Mouse (Mus musculus) forebrain, embryonic 14.5 days (tissue): Measurements from ENCODE around the gene Rsg1. TPM values are rescaled to one million over a fixed set of nuclear protein-coding genes. Genes with fewer than 3 reads are reported as not detected.
A peak's percentile ranks its signal among the peaks of the same experiment; 100 is the strongest.

ENCODE experiments used
- ATAC-seq: fragments of 200-750 bp; cut with Nextera tagmentation; 2 replicates; pipeline ENCODE4 v1.8.0; 2017; ENCODE audit warnings: mild to moderate bottlenecking, moderate library complexity
- DNase-seq: peaks from one replicate; pipeline ENCODE4 v3.0.0-alpha.2; 2015; ENCODE audit warnings: low spot score
- H3K27ac ChIP-seq: fragments of 300-500 bp; sonication (generic); 2 replicates; pipeline ENCODE4 v1.5.1; 2014; ENCODE audit warnings: low read depth, mild to moderate bottlenecking, control low read depth, low read length, moderate library complexity
- H3K27me3 ChIP-seq: fragments of 300-500 bp; sonication (generic); replicated peaks from 2 replicates; pipeline ENCODE4 v1.6.1; 2014; ENCODE audit warnings: low read length, control low read depth, mixed read lengths; ENCODE audit not compliant: control insufficient read depth, insufficient read depth
- H3K36me3 ChIP-seq: fragments of 300-500 bp; sonication (generic); 2 replicates; pipeline ENCODE4 v1.6.1; 2014; ENCODE audit warnings: low read length, control low read depth; ENCODE audit not compliant: control insufficient read depth, insufficient read depth
- H3K4me1 ChIP-seq: fragments of 300-500 bp; sonication (generic); 2 replicates; pipeline ENCODE4 v1.6.1; 2014; ENCODE audit warnings: antibody characterized with exemption, low read length, control low read depth; ENCODE audit not compliant: control insufficient read depth, insufficient read depth
- H3K4me2 ChIP-seq: fragments of 300-500 bp; sonication (generic); 2 replicates; pipeline ENCODE4 v1.6.1; 2014; ENCODE audit warnings: mild to moderate bottlenecking, control low read depth, low read length
- H3K4me3 ChIP-seq: fragments of 300-500 bp; sonication (generic); 2 replicates; pipeline ENCODE4 v1.5.1; 2014; ENCODE audit warnings: low read depth, low read length, control low read depth
- H3K9ac ChIP-seq: fragments of 300-500 bp; sonication (generic); 2 replicates; pipeline ENCODE4 v1.6.1; 2014; ENCODE audit warnings: mild to moderate bottlenecking, low read length, control low read depth, moderate library complexity
- H3K9me3 ChIP-seq: fragments of 300-500 bp; sonication (generic); replicated peaks from 2 replicates; pipeline ENCODE4 v1.6.1; 2016; ENCODE audit warnings: low read length, control low read depth, mixed read lengths; ENCODE audit not compliant: control insufficient read depth
- WGBS: fragments of 180-500 bp; shearing (Covaris S2); extraction: QIAGEN DNeasy Blood & Tissue Kit; methylation state at CpG from one replicate; pipeline ENCODE4 v1.1.7; 2014; 5-methylcytosine and 5-hydroxymethylcytosine counted together
- polyA plus RNA-seq: library from polyadenylated mRNA; unstranded; fragments of >200 nt; fragmentation: Nextera tagmentation; extraction: Ambion mirVana; gene quantifications from 2 replicates; pipeline ENCODE4 v1.2.1, GENCODE M21; 2014

Rsg1 gene
- polyA plus RNA-seq, 1 experiment from 2014 or later = 6.7 TPM

DNA sequence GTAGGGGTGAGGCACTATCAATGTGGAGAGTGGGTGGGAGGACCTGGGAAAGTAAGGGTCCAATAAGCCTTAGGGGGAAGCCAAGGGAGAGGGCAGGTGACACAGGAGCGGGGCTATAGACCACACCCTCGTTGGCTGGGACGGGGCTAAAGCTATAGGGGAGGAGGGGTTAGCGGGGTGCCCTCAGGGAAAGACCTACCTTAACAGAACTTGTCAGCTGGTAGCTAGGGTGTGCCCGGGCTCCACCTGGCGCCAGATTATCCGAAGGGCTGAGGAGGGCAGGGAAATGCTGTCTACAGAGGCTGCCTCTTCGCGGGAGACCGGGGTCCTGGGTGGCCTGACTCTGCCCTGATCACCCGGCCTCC, 34.8 kb downstream of the Rsg1 start:
- no peak for DNase-seq
- Histone ChIP-seq H3K4me3 (no peak overlapping the region), H3K4me1 (peaks cover 25% of the 10 kb centered on the region), H3K27ac (no peak overlapping the region), H3K36me3 (no peaks in the 10 kb centered on the region), H3K27me3 (peaks cover 29% of the 10 kb centered on the region), H3K9me3 (no peaks in the 10 kb centered on the region), H3K9ac (no peak overlapping the region), H3K4me2 (no peak overlapping the region)
- WGBS = 15% methylated on average over 11 of the region's 11 CpGs
- no peak for ATAC-seq

DNA sequence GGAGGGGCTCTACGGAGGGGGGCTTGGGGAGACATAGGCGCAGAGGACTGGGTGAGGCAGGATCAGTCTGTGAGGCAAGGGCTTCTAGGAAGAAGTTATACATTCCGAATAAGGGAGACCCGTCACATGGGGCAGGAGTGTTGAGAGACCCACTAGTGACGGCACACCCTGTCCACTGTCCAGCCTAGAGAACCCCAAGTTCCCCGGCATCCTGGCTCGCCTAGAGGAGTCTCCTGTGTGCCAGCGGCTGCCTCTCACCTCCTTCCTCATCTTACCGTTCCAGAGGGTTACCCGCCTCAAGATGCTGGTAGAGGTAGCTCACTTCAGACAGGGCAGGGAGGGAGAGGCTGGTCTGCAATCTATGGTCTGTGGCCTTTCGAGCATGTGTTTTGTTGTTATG, 35.6 kb downstream of the Rsg1 start:
- no peak overlapping the region for H3K27ac ChIP-seq
- no peak overlapping the region for H3K4me2 ChIP-seq
- no peak overlapping the region for H3K4me3 ChIP-seq
- peaks cover 29% of the 10 kb centered on the region for H3K27me3 ChIP-seq
- DNase-seq = no peak
- no peak for ATAC-seq
- H3K36me3 ChIP-seq = no peaks in the 10 kb centered on the region
- peaks cover 23% of the 10 kb centered on the region for H3K4me1 ChIP-seq
- H3K9me3 ChIP-seq = no peaks in the 10 kb centered on the region
- 77% methylated on average over 11 of the region's 11 CpGs for WGBS
- no peak overlapping the region for H3K9ac ChIP-seq

DNA sequence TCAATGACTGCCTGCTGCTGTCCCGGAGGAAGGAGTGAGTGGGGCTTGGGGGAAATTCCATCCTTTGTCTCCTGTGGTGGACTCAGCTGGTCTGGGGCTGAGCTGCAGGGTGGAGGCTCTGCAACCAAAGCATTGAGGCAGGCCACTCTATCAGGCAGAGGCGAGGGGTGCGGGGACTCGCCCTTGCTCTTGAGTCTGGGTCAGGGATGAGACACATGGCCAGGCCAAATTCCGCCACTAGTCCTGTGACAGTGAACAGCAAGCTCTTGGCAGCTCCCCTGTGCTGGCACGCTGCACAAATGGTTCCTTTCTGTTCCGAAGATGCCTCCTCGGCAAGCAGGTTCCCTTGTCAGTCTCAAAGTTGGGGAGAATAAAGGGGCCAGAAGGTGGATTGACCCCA, 37.3 kb downstream of the Rsg1 start:
- H3K36me3 ChIP-seq = no peaks in the 10 kb centered on the region
- no peak overlapping the region for H3K4me2 ChIP-seq
- H3K4me3 ChIP-seq = no peak overlapping the region
- H3K9ac ChIP-seq = no peak overlapping the region
- H3K27ac ChIP-seq = no peak overlapping the region
- DNase-seq (no peak), ATAC-seq (no peak)
- H3K27me3 ChIP-seq = peaks cover 29% of the 10 kb centered on the region
- H3K9me3 ChIP-seq = no peaks in the 10 kb centered on the region
- 62% methylated on average over 8 of the region's 8 CpGs for WGBS
- peaks cover 14% of the 10 kb centered on the region for H3K4me1 ChIP-seq

DNA sequence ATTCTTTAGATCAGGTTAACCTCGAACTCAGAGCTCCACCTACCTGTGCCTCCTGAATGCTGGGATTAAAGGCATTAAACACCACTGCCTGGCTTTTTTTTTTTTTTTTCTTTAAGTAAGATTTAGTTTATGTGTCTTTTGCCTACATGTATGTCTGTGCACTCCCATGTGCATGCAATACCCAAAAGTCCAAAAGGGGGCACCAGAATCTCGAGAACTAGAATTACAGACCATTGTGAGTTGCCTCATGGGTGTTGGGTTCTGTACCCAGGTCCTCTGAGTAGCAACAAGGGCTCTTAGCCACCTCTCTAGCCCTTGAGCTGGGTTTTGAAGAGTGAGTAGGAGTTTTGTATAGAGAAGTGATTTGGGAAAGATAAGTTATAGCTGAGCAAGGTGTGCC, 38.9 kb downstream of the Rsg1 start:
- 64% methylated on average over 2 of the region's 2 CpGs for WGBS
- no peaks in the 10 kb centered on the region for H3K36me3 ChIP-seq
- no peaks in the 10 kb centered on the region for H3K9me3 ChIP-seq
- no peak overlapping the region for H3K9ac ChIP-seq
- H3K4me3 ChIP-seq = no peak overlapping the region
- no peak overlapping the region for H3K27ac ChIP-seq
- H3K4me2 ChIP-seq = no peak overlapping the region
- ATAC-seq (no peak), DNase-seq (no peak)
- peaks cover under 1% of the 10 kb centered on the region for H3K4me1 ChIP-seq
- H3K27me3 ChIP-seq = peaks cover 19% of the 10 kb centered on the region

DNA sequence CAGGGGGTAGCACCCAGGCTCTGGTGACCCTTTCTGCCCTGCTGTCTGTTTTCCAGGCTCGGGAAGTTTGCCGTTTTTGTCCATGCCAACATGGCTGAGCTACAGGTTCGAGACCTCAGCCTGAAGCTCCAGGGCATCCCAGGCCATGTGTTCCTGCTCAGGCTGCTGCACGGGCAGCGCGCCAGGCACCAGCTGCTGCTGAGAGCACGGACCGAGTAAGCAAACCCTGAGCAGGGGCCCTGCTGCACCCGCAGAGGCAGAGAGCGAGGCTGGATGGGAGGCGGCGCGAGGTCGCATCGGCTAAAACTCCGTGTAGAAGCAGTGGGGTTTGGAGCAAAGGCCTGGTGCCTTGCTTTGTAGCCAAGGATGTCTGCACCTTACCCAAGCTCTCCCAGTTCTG, 40.5 kb downstream of the Rsg1 start:
- peak; percentile 41 for DNase-seq
- 71% methylated on average over 16 of the region's 16 CpGs for WGBS
- H3K27me3 ChIP-seq = peaks cover 3% of the 10 kb centered on the region
- H3K36me3 ChIP-seq = no peaks in the 10 kb centered on the region
- ATAC-seq = no peak
- H3K4me3 ChIP-seq = no peak overlapping the region
- H3K9me3 ChIP-seq = no peaks in the 10 kb centered on the region
- H3K4me2 ChIP-seq = no peak overlapping the region
- H3K9ac ChIP-seq = no peak overlapping the region
- H3K4me1 ChIP-seq = no peaks in the 10 kb centered on the region
- H3K27ac ChIP-seq = no peak overlapping the region

DNA sequence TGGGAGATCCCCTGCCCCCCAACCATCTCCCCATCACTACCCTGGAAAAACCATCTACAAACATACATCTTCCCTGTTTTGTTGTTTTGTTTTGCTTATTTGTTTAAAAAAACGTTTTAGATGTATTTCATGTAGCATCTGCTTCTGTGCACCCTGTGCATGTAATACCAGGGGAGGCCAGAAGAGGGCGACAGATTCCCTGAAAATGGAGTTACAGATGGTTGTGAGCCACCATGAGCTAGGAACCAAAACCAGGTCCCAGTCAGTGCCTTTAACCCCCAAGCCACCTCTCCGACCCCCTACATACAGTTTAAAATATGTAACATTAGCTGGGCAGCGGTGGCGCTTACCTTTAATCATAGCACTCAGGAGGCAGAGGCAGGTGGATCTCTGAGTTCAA, 43.7 kb downstream of the Rsg1 start:
- WGBS = 71% methylated on average over 5 of the region's 5 CpGs

DNA sequence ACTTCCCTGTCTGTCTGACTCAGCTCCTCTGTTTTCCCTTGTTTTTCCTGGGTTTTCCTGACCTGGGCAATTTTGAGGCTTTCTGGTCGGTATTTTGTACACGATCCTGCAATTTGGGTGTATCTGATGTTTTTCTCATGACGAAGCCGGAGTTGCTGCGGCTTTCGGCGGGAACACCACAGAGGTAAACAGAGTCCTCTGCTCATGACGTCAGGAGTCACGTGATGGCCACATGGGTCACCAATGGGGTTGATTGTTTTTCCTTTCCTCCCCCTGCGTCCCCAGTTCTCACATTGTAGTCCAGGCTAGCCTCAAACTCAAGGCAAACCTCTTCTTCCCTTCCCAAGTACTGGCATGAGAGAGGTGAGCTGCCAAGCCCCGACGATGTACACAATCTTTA, 45.7 kb downstream of the Rsg1 start:
- Histone ChIP-seq H3K27me3 (no peaks in the 10 kb centered on the region), H3K4me1 (no peaks in the 10 kb centered on the region), H3K9me3 (no peaks in the 10 kb centered on the region), H3K4me3 (no peak overlapping the region), H3K9ac (no peak overlapping the region), H3K27ac (no peak overlapping the region), H3K36me3 (no peaks in the 10 kb centered on the region), H3K4me2 (no peak overlapping the region)
- WGBS = 79% methylated on average over 12 of the region's 12 CpGs
- DNase-seq (no peak), ATAC-seq (no peak)

More for the DNA sequence above, 43.7 kb downstream of the Rsg1 start:
- DNase-seq (no peak), ATAC-seq (no peak)
- H3K27ac ChIP-seq = no peak overlapping the region
- no peak overlapping the region for H3K4me3 ChIP-seq
- no peaks in the 10 kb centered on the region for H3K36me3 ChIP-seq
- no peaks in the 10 kb centered on the region for H3K27me3 ChIP-seq
- H3K9ac ChIP-seq = no peak overlapping the region
- H3K4me1 ChIP-seq = no peaks in the 10 kb centered on the region
- no peaks in the 10 kb centered on the region for H3K9me3 ChIP-seq
- no peak overlapping the region for H3K4me2 ChIP-seq

DNA sequence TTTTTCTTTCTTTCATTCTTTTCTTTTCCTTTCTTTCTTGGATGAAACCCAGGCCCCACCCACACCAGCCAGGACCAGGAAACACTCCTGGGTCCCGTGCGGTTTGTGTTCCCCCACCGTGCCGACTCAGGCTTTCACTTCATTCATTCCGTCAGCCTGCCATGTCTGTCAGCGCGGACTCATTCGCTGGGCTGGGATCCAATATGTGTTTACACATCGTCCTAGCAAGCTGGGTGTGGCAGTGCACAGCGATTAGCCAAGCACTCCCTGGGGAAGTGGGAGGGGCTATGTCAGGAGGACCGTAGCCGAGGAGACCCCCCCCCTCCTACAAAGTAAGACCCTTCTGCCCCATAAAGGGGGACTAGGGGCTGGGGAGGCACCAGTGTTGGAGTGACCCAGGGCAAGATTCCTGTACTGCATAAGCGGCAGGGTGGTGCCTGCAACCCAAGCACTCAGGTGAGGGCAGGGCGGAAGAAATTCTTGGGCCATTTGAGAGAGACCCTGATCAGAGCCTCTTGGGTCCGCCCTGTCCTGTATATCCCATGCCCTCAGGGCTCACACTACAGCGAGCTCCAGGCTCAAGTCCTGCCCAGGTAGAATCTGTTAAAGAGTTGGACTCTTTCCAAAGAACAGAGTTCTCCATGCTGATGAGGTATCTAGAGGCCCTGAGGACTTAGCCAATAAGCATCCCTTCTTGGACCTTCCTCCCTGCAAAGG, 46.4 kb downstream of the Rsg1 start:
- WGBS = 52% methylated on average over 16 of the region's 16 CpGs
- Histone ChIP-seq H3K9me3 (no peaks in the 10 kb centered on the region), H3K4me1 (no peaks in the 10 kb centered on the region), H3K27me3 (no peaks in the 10 kb centered on the region), H3K27ac (no peak overlapping the region), H3K4me2 (no peak overlapping the region), H3K4me3 (no peak overlapping the region), H3K36me3 (no peaks in the 10 kb centered on the region), H3K9ac (no peak overlapping the region)
- DNase-seq (peak; percentile 80), ATAC-seq (peak; percentile 76; the same call in 1 of the 2 replicates)

DNA sequence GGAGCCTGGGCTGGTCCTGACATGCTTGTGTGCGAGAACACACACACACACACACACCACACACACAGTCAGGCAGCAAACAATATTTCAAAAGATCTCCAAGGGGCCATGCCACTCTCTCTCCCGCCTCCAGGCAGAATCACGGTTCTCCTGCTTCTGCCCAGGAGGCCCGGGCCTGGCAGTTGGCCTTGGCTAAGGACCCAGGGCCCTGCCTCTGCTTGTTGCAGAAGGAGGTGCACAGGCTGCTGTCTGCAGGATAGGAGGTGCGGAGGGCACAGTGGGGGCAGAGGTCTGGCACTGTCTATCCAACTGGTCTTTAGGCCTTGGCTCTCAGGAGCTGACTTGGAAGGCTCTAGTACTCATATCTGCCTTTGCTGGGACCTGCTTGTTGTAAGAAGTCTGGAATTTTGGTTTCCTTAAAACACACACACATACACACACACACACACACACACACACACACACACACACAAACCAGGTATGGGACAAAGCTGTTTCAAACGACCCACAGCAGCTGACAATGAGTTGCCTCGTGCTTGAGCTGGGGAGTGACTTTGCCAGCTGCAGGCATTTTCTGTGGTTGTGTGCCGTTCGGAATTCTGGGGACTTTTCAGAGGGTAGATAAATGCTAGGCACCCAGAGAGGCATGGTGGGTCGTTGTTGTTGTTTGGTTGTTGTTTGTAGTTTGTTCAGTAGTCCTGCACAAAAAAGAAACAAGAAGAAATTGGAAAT, 49.3 kb downstream of the Rsg1 start:
- Histone ChIP-seq H3K27me3 (no peaks in the 10 kb centered on the region), H3K27ac (no peak overlapping the region), H3K9ac (no peak overlapping the region), H3K36me3 (no peaks in the 10 kb centered on the region), H3K4me3 (no peak overlapping the region), H3K4me1 (no peaks in the 10 kb centered on the region), H3K9me3 (no peaks in the 10 kb centered on the region), H3K4me2 (no peak overlapping the region)
- DNase-seq (no peak), ATAC-seq (no peak)
- WGBS = 81% methylated on average over 10 of the region's 10 CpGs
